Mouse (Mus musculus) kidney, embryonic 14.5 days (tissue): ENCODE measurements around the gene Tmem233. TPM values are rescaled to one million over a fixed set of nuclear protein-coding genes. Genes with fewer than 3 reads are reported as not detected.

Experiments used
- ATAC-seq: fragments of 200-750 bp; cut with Nextera tagmentation; 2 replicates; pipeline ENCODE4 v1.8.0; 2017; ENCODE audit warnings: moderate number of reproducible peaks, mild to moderate bottlenecking, moderate TSS enrichment, moderate library complexity; ENCODE audit not compliant: low FRiP score, low TSS enrichment
- H3K27ac ChIP-seq: fragments of 300-500 bp; sonication (generic); 2 replicates; pipeline ENCODE4 v1.5.1; 2014; ENCODE audit warnings: low read depth, mild to moderate bottlenecking, low read length, moderate library complexity, mixed read lengths
- H3K27me3 ChIP-seq: fragments of 300-500 bp; sonication (generic); 2 replicates; pipeline ENCODE4 v1.6.1; 2014; ENCODE audit warnings: mild to moderate bottlenecking, low read length; ENCODE audit not compliant: control insufficient read depth, insufficient read depth
- H3K36me3 ChIP-seq: fragments of 300-500 bp; sonication (generic); 2 replicates; pipeline ENCODE4 v1.6.1; 2014; ENCODE audit warnings: low read length, mixed read lengths; ENCODE audit not compliant: control insufficient read depth, insufficient read depth
- H3K4me1 ChIP-seq: fragments of 300-500 bp; sonication (generic); 2 replicates; pipeline ENCODE4 v1.6.1; 2014; ENCODE audit warnings: low read length, mixed read lengths; ENCODE audit not compliant: control insufficient read depth, insufficient read depth
- H3K4me2 ChIP-seq: fragments of 300-500 bp; sonication (generic); replicated peaks from 2 replicates; pipeline ENCODE4 v1.6.1; 2014; ENCODE audit warnings: low read depth, mild to moderate bottlenecking, low read length
- H3K4me3 ChIP-seq: fragments of 300-500 bp; sonication (generic); 2 replicates; pipeline ENCODE4 v1.5.1; 2014; ENCODE audit warnings: mild to moderate bottlenecking, low read length
- H3K9ac ChIP-seq: fragments of 300-500 bp; sonication (generic); 2 replicates; pipeline ENCODE4 v1.6.1; 2014; ENCODE audit warnings: low read depth, mild to moderate bottlenecking, low read length, moderate library complexity
- H3K9me3 ChIP-seq: fragments of 300-500 bp; sonication (generic); 2 replicates; pipeline ENCODE4 v1.6.1; 2016; ENCODE audit warnings: low read length; ENCODE audit not compliant: control insufficient read depth
- WGBS: fragments of 180-500 bp; shearing (Covaris S2); extraction: QIAGEN DNeasy Blood & Tissue Kit; methylation state at CpG from one replicate; pipeline ENCODE4 v1.1.7; 2014; 5-methylcytosine and 5-hydroxymethylcytosine counted together
- polyA plus RNA-seq: library from polyadenylated mRNA; unstranded; fragments of >200 nt; fragmentation: Nextera tagmentation; extraction: Ambion mirVana; gene quantifications from 2 replicates; pipeline ENCODE4 v1.2.1, GENCODE M21; 2014

The Tmem233 gene
- not detected in 2 replicates for polyA plus RNA-seq

DNA sequence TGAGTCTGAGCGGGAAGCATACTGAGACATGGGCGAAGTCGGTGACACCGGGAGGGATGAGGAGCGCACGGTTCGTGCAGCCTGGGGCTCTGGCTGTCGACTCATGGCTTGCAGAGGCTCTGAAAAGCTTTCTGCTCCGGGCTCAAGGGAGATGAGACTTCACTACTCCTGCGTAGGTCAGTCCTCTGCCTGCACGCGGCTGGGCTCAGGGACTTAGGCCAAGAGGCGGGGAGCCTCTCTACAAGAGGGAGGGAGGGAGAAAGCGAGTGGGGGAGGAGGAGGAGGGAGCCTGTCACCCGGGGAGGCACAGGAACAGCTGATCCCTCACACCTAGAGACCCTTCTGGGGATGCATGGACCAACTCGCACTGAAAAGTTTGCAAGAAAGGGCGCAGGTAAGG lies at the start of gene Tmem233:
Tmem233 (minus strand) TSS at position 164 of the 400 bp plus-strand sequence.
- H3K4me3 ChIP-seq, result no peak within 1 kb of the TSS
- H3K27ac ChIP-seq, result no peak within 1 kb of the TSS
- H3K9ac ChIP-seq, result no peak within 1 kb of the TSS
- H3K4me1 ChIP-seq, result no peaks in the 10 kb centered on the region
- no peak within 1 kb of the TSS for H3K4me2 ChIP-seq
- ATAC-seq, result no peak
- H3K36me3 ChIP-seq, result no peaks in the 10 kb centered on the region
- WGBS, result 14% methylated on average over 17 of the region's 17 CpGs
- H3K9me3 ChIP-seq, result no peaks in the 10 kb centered on the region
- H3K27me3 ChIP-seq, result peaks cover 20% of the 10 kb centered on the region

- H3K27me3 ChIP-seq, result no peaks in the 10 kb centered on the region
- WGBS, result 9% methylated on average over 11 of the region's 11 CpGs
- ATAC-seq, result no peak
- no peak overlapping the region for H3K4me3 ChIP-seq
- H3K9me3 ChIP-seq, result no peaks in the 10 kb centered on the region
- no peak overlapping the region for H3K27ac ChIP-seq
- H3K9ac ChIP-seq, result no peak overlapping the region
- no peaks in the 10 kb centered on the region for H3K4me1 ChIP-seq
- H3K36me3 ChIP-seq, result no peaks in the 10 kb centered on the region
- H3K4me2 ChIP-seq, result no peak overlapping the region
Observed at GRCm38 (mm10) chr5:116123344-116123743, 40.3 kb upstream of the Tmem233 start.

DNA sequence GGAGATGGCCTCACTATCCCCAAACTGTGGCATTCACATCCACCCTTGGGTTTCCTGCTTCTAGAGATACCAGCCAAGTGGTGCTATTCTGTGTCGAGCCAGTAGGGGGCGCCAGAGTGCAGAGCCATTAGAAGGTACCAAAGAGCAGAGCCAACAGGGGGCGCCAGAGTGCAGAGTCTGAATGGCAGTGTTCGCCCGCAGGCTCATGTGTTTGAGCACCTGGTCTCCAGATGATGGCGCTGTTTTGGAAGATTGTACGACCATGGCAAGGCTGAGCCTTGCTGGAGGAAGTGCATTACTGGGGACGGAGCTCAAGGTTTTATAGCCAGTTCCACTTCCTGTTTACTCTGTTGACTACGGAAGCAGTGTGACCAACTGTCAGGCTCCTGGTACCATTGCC lies 33.5 kb upstream of the Tmem233 start:
- WGBS, result 49% methylated on average over 9 of the region's 9 CpGs

DNA sequence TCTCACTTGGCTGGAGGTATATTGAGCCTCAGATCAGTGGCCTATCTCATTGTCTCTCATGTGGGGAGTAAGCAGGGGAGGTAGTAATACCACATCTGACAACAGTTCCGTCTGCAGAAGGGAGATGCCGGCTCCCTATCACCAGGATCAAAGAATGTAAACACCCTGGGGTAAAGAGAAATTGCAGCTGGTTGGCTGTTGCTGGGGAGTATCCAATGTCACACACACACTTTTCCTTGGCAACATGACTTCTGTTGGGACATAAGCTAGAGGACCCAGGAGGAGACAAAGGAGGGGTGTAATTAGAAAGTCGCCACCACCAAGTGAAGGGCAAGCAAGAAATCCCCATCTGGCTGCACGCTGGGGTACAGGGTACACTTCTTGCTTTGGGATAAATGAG lies 33.1 kb upstream of the Tmem233 start:
- Histone ChIP-seq H3K9ac (no peak overlapping the region), H3K4me2 (no peak overlapping the region), H3K27me3 (no peaks in the 10 kb centered on the region), H3K27ac (no peak overlapping the region), H3K4me3 (no peak overlapping the region), H3K9me3 (no peaks in the 10 kb centered on the region), H3K36me3 (no peaks in the 10 kb centered on the region), H3K4me1 (no peaks in the 10 kb centered on the region)
- ATAC-seq, result no peak
- 44% methylated on average over 4 of the region's 4 CpGs for WGBS

More for the DNA sequence above, 33.5 kb upstream of the Tmem233 start:
- no peak overlapping the region for H3K4me2 ChIP-seq
- H3K27ac ChIP-seq, result no peak overlapping the region
- H3K4me1 ChIP-seq, result no peaks in the 10 kb centered on the region
- H3K9ac ChIP-seq, result no peak overlapping the region
- H3K36me3 ChIP-seq, result no peaks in the 10 kb centered on the region
- H3K4me3 ChIP-seq, result no peak overlapping the region
- no peaks in the 10 kb centered on the region for H3K27me3 ChIP-seq
- no peak for ATAC-seq
- no peaks in the 10 kb centered on the region for H3K9me3 ChIP-seq

DNA sequence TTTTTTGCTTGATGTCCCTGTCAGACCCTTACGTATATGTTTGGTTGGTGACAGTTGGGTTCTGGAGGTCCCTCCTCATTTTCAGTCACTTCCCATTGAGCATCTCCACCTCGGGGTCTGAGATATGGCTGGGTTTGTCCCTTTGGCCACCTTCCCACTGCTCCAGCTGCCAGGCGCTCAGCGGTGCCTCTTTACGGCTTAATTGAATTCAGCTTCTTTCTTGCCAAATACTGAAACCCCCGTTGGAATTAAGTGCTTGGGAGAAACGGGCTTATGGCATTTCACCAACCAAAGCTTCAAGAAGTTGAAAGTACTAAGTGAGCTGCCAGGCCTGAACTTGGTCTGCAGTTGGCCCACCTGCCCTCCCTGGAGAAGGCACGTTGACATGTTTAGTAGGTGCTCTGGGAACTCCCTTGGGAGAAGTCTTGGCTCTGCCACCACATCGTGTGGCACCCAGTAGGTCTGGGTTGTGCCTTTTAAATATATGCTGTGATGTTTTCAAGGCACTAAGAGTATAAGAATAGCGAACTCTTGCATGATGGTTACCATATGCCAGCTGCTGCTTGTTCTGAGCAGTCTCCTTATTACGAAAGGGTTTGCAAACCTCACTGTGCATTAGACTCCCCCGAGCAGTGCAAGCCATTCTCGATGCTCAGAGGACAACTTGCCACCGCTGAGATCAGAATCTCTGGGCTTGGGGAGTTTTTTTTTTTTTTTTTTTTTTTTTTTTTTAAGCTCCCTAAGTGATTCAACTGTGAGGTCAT lies 32.2 kb upstream of the Tmem233 start:
- ATAC-seq, result no peak
- H3K4me3 ChIP-seq, result no peak overlapping the region
- no peak overlapping the region for H3K4me2 ChIP-seq
- no peaks in the 10 kb centered on the region for H3K4me1 ChIP-seq
- H3K27me3 ChIP-seq, result no peaks in the 10 kb centered on the region
- H3K9ac ChIP-seq, result no peak overlapping the region
- no peaks in the 10 kb centered on the region for H3K9me3 ChIP-seq
- WGBS, result 64% methylated on average over 14 of the region's 14 CpGs
- no peaks in the 10 kb centered on the region for H3K36me3 ChIP-seq
- H3K27ac ChIP-seq, result no peak overlapping the region

DNA sequence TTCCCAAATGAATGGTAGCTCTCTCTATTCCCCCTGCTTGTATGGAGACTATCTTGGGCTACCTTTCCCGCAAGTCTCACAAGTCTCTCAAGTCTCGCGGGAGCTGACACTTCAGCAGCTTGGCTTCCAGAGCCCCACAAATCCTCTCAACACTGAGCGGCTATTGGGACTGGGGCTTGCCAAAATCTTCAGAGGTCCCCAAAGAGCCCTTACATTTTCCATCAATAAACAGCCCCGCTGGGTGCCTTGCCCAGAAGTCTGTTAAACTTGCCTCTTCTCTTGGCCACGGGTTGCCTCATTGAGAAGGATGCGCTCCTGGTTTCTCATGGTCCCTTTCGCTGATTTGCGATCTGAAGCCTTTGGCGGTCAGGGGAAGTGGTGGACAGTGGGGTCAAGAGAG lies 25.6 kb upstream of the Tmem233 start:
- Histone ChIP-seq H3K4me3 (no peak overlapping the region), H3K27me3 (no peaks in the 10 kb centered on the region), H3K4me2 (no peak overlapping the region), H3K9me3 (no peaks in the 10 kb centered on the region), H3K36me3 (no peaks in the 10 kb centered on the region), H3K4me1 (no peaks in the 10 kb centered on the region), H3K27ac (no peak overlapping the region), H3K9ac (no peak overlapping the region)
- WGBS, result 90% methylated on average over 10 of the region's 10 CpGs
- no peak for ATAC-seq

- H3K4me2 ChIP-seq, result no peak overlapping the region
- ATAC-seq, result no peak
- H3K27me3 ChIP-seq, result peaks cover 20% of the 10 kb centered on the region
- H3K4me1 ChIP-seq, result no peaks in the 10 kb centered on the region
- no peak overlapping the region for H3K27ac ChIP-seq
- no peak overlapping the region for H3K9ac ChIP-seq
- H3K36me3 ChIP-seq, result no peaks in the 10 kb centered on the region
- H3K9me3 ChIP-seq, result no peaks in the 10 kb centered on the region
- 91% methylated on average over 6 of the region's 6 CpGs for WGBS
- H3K4me3 ChIP-seq, result no peak overlapping the region
Observed at GRCm38 (mm10) chr5:116084231-116084630, 1.2 kb upstream of the Tmem233 start.

DNA sequence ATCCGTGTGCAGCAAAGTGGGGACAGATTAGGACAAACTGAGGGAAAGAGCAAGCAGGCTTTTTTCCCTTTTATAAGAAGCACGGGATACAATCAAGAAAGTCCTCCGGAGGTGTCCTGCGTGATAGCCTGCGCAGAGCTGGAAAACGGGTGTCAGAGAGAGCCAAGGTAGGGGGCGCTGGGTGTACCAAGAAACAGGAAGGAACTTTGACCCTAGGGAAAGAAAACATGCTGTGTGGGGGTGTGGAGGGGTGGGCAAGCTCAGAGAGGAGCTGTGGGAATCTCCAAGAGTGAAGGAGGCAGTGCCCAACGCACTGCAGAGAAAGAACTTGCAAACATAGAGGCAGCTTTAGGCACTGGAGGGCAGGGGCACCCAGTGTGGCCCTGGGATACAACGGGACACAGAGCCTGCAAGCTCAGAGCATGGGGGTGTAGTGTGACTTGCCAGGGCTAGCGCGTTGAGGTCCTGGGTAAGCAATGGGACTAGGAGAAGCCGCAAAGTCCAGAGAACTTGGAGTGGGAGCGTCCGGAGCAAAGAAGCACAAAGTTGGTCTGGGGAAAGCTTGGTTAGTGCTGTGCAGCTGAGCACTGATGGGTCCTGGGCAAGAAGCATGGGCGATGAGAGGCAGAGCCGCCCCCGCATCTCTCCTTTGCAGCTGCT lies 673 bp downstream of the Tmem233 start:
- H3K4me2 ChIP-seq, result no peak overlapping the region
- 27% methylated on average over 17 of the region's 17 CpGs for WGBS
- peaks cover 20% of the 10 kb centered on the region for H3K27me3 ChIP-seq
- no peak overlapping the region for H3K27ac ChIP-seq
- ATAC-seq, result no peak
- H3K9me3 ChIP-seq, result no peaks in the 10 kb centered on the region
- no peaks in the 10 kb centered on the region for H3K4me1 ChIP-seq
- H3K4me3 ChIP-seq, result no peak overlapping the region
- H3K9ac ChIP-seq, result no peak overlapping the region
- no peaks in the 10 kb centered on the region for H3K36me3 ChIP-seq

GRCm38 (mm10) chr5:116081616-116082015 lies 1.4 kb downstream of the Tmem233 start:
- peaks cover 20% of the 10 kb centered on the region for H3K27me3 ChIP-seq
- 78% methylated on average over 7 of the region's 7 CpGs for WGBS
- ATAC-seq, result no peak

More at GRCm38 (mm10) chr5:116081616-116082015, 1.4 kb downstream of the Tmem233 start:
- Histone ChIP-seq H3K9ac (no peak overlapping the region), H3K9me3 (no peaks in the 10 kb centered on the region), H3K27ac (no peak overlapping the region), H3K36me3 (no peaks in the 10 kb centered on the region), H3K4me1 (no peaks in the 10 kb centered on the region), H3K4me3 (no peak overlapping the region), H3K4me2 (no peak overlapping the region)
